Mouse (Mus musculus) hindbrain, embryonic 12.5 days (tissue): ENCODE results near the gene Hoxa7. TPM values are rescaled to one million over a fixed set of nuclear protein-coding genes. Genes with fewer than 3 reads are reported as not detected.
A peak's percentile ranks its signal among the peaks of the same experiment; 100 is the strongest.

Experiments
- ATAC-seq: fragments of 200-750 bp; cut with Nextera tagmentation; 2 replicates; pipeline ENCODE4 v1.8.0; 2017; ENCODE audit warnings: moderate TSS enrichment; ENCODE audit not compliant: low FRiP score
- H3K27ac ChIP-seq: fragments of 300-500 bp; sonication (generic); 2 replicates; pipeline ENCODE4 v1.5.1; 2016; ENCODE audit warnings: mild to moderate bottlenecking
- H3K27me3 ChIP-seq: fragments of 300-500 bp; sonication (generic); 2 replicates; pipeline ENCODE4 v1.6.1; 2016; ENCODE audit warnings: mild to moderate bottlenecking
- H3K36me3 ChIP-seq: fragments of 300-500 bp; sonication (generic); 2 replicates; pipeline ENCODE4 v1.6.1; 2016; ENCODE audit warnings: mild to moderate bottlenecking
- H3K4me1 ChIP-seq: fragments of 300-500 bp; sonication (generic); 2 replicates; pipeline ENCODE4 v1.6.1; 2016
- H3K4me2 ChIP-seq: fragments of 300-500 bp; sonication (generic); replicated peaks from 2 replicates; pipeline ENCODE4 v1.6.1; 2016; ENCODE audit warnings: mild to moderate bottlenecking
- H3K4me3 ChIP-seq: fragments of 300-500 bp; sonication (generic); 2 replicates; pipeline ENCODE4 v1.5.1; 2016; ENCODE audit warnings: mild to moderate bottlenecking
- H3K9ac ChIP-seq: fragments of 300-500 bp; sonication (generic); 2 replicates; pipeline ENCODE4 v1.6.1; 2016; ENCODE audit warnings: mild to moderate bottlenecking, moderate library complexity
- H3K9me3 ChIP-seq: fragments of 300-500 bp; sonication (generic); replicated peaks from 2 replicates; pipeline ENCODE4 v1.6.1; 2016; ENCODE audit warnings: mild to moderate bottlenecking
- WGBS: fragments of 180-500 bp; shearing (Covaris S2); methylation state at CpG from one replicate; pipeline ENCODE4 v1.1.7; 2016; 5-methylcytosine and 5-hydroxymethylcytosine counted together
- polyA plus RNA-seq: library from polyadenylated mRNA; unstranded; fragments of >200 nt; fragmentation: Nextera tagmentation; extraction: Ambion mirVana; gene quantifications from 2 replicates; pipeline ENCODE4 v1.2.1, GENCODE M21; 2016

The Hoxa7 gene
- polyA plus RNA-seq, 1 experiment from 2014 or later: 0.79 TPM

GRCm38 (mm10) chr6:52189172-52189591 is 32.5 kb downstream of the Hoxa7 start:
- no peaks in the 10 kb centered on the region for H3K36me3 ChIP-seq
- no peak for ATAC-seq
- no peaks in the 10 kb centered on the region for H3K9me3 ChIP-seq
- 9% methylated on average over 5 of the region's 5 CpGs for WGBS
- H3K4me3 ChIP-seq: peak overlapping the region; percentile 52
- peak overlapping the region; percentile 66 for H3K4me2 ChIP-seq
- peaks cover 98% of the 10 kb centered on the region for H3K27me3 ChIP-seq
- peaks cover 19% of the 10 kb centered on the region for H3K4me1 ChIP-seq
- peak overlapping the region; percentile 53 for H3K9ac ChIP-seq
- H3K27ac ChIP-seq: peak overlapping the region; percentile 97

GRCm38 (mm10) chr6:52186500-52186899 is 35.2 kb downstream of the Hoxa7 start:
- H3K27ac ChIP-seq: peak overlapping the region; percentile 87; the same call in 1 of the 2 replicates
- H3K4me3 ChIP-seq: no peak overlapping the region
- H3K9me3 ChIP-seq: no peaks in the 10 kb centered on the region
- H3K36me3 ChIP-seq: no peaks in the 10 kb centered on the region
- 15% methylated on average over 1 of the region's 1 CpGs for WGBS
- peaks cover 99% of the 10 kb centered on the region for H3K27me3 ChIP-seq
- H3K4me1 ChIP-seq: peaks cover 21% of the 10 kb centered on the region; the same call in 1 of the 2 replicates
- H3K9ac ChIP-seq: no peak overlapping the region
- peak overlapping the region; percentile 66; the same call in 1 of the 2 replicates for H3K4me2 ChIP-seq
- no peak for ATAC-seq

DNA sequence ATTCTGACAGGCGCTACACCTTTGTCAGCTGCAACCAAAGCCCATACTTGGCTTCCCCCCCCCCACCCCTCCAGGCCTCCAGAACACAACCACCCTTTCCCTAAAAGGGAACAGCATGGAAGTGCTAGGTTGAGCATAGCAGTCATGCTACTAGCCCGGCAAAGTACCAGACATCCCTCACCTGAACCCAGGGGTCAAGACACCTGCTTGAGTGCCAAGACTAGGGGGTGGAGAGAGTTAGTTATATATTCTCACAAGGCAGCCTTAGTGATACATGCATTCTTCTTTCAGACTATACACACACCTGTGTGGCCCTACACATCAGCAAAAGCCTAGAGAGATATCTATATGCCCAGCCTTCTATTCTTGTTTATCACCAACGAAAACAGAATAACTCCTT is 35.8 kb downstream of the Hoxa7 start:
- 22% methylated on average over 3 of the region's 3 CpGs for WGBS
- Histone ChIP-seq H3K4me2 (peak overlapping the region; percentile 88), H3K4me3 (no peak overlapping the region), H3K9me3 (no peaks in the 10 kb centered on the region), H3K9ac (0 out of 2 replicates have a peak overlapping the region, but pooled peaks have one; percentile 14), H3K27ac (peak overlapping the region; percentile 87), H3K36me3 (no peaks in the 10 kb centered on the region), H3K27me3 (peaks cover 99% of the 10 kb centered on the region), H3K4me1 (peaks cover 17% of the 10 kb centered on the region; the same call in 1 of the 2 replicates)
- no peak for ATAC-seq

- 1% methylated on average over 19 of the region's 19 CpGs for WGBS
- Histone ChIP-seq H3K27ac (peak overlapping the region; percentile 87), H3K36me3 (no peaks in the 10 kb centered on the region), H3K4me1 (peaks cover 17% of the 10 kb centered on the region; the same call in 1 of the 2 replicates), H3K9ac (no peak overlapping the region), H3K4me3 (0 out of 2 replicates have a peak overlapping the region, but pooled peaks have one; percentile 4), H3K27me3 (peaks cover 99% of the 10 kb centered on the region), H3K4me2 (peak overlapping the region; percentile 88), H3K9me3 (no peaks in the 10 kb centered on the region)
- no peak for ATAC-seq
Observed at GRCm38 (mm10) chr6:52185222-52185621, 36.4 kb downstream of the Hoxa7 start.

DNA sequence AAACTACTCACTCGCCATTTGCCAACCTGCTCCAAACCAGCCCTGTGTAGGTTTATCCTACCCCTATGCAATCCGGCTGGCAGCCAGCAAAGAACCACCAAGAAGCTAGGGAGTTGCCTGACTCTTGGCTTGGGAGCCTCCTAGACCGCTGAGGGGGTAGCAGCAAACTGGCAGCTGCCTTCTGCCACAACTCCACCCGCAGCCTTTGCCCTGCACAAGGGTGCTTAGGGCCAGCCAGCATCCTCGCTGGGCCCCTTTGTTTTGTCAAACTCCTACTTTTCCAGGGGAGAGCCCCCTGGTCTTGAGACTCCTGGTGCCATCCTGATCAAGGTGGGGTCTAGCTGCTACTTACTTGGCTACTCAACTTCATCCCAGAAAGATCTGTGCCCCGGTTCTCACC is 37.0 kb downstream of the Hoxa7 start:
- peak overlapping the region; percentile 87 for H3K27ac ChIP-seq
- no peaks in the 10 kb centered on the region for H3K36me3 ChIP-seq
- peak overlapping the region; percentile 12; the same call in 1 of the 2 replicates for H3K4me3 ChIP-seq
- peaks cover 17% of the 10 kb centered on the region; the same call in 1 of the 2 replicates for H3K4me1 ChIP-seq
- peak overlapping the region; percentile 47 for H3K9ac ChIP-seq
- WGBS: 3% methylated on average over 6 of the region's 6 CpGs
- H3K9me3 ChIP-seq: no peaks in the 10 kb centered on the region
- peak overlapping the region; percentile 88 for H3K4me2 ChIP-seq
- no peak for ATAC-seq
- peaks cover 99% of the 10 kb centered on the region for H3K27me3 ChIP-seq

- Histone ChIP-seq H3K4me3 (peak overlapping the region; percentile 16), H3K27me3 (peaks cover 99% of the 10 kb centered on the region), H3K4me2 (peak overlapping the region; percentile 88), H3K36me3 (no peaks in the 10 kb centered on the region), H3K27ac (peak overlapping the region; percentile 87), H3K9me3 (no peaks in the 10 kb centered on the region), H3K9ac (peak overlapping the region; percentile 51), H3K4me1 (peaks cover 17% of the 10 kb centered on the region; the same call in 1 of the 2 replicates)
- no peak for ATAC-seq
- WGBS: 6% methylated on average over 10 of the region's 10 CpGs
Observed at GRCm38 (mm10) chr6:52183311-52184080, 38.2 kb downstream of the Hoxa7 start.

GRCm38 (mm10) chr6:52182793-52183192 is 38.9 kb downstream of the Hoxa7 start:
- Histone ChIP-seq H3K4me2 (peak overlapping the region; percentile 88), H3K4me1 (peaks cover 17% of the 10 kb centered on the region; the same call in 1 of the 2 replicates), H3K9ac (peak overlapping the region; percentile 51), H3K27ac (peak overlapping the region; percentile 87), H3K36me3 (no peaks in the 10 kb centered on the region), H3K27me3 (peaks cover 99% of the 10 kb centered on the region), H3K9me3 (no peaks in the 10 kb centered on the region), H3K4me3 (0 out of 2 replicates have a peak overlapping the region, but pooled peaks have one; percentile 16)
- 18% methylated on average over 1 of the region's 1 CpGs for WGBS
- ATAC-seq: no peak

GRCm38 (mm10) chr6:52182030-52182429 is 39.6 kb downstream of the Hoxa7 start:
- H3K36me3 ChIP-seq: no peaks in the 10 kb centered on the region
- H3K9ac ChIP-seq: no peak overlapping the region
- H3K4me3 ChIP-seq: no peak overlapping the region; the same call in 1 of the 2 replicates
- H3K27ac ChIP-seq: peak overlapping the region; percentile 98; the same call in 1 of the 2 replicates
- ATAC-seq: no peak
- H3K9me3 ChIP-seq: no peaks in the 10 kb centered on the region
- H3K4me2 ChIP-seq: peak overlapping the region; percentile 88
- H3K4me1 ChIP-seq: peaks cover 17% of the 10 kb centered on the region; the same call in 1 of the 2 replicates
- 24% methylated on average over 2 of the region's 2 CpGs for WGBS
- H3K27me3 ChIP-seq: peaks cover 99% of the 10 kb centered on the region

DNA sequence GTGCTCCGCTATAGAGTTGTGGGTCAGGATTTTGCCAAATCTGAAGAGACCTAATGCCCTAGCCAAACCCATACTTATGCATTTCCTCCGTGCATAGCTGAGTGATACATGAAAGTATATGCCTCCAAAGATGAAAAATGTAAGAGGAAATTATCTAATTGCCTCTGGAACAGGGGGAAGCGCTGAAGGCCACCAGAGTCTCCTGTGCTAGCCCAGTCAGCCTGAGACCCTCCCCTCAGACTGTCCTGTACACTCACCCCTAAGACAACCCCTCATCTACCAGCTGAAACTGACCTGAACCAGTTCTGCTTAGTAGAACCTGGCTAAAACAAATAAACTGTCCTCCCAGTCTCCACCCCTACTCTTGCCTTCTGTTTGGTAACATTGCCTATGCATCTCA is 40.9 kb downstream of the Hoxa7 start:
- 13% methylated on average over 3 of the region's 3 CpGs for WGBS
- peak overlapping the region; percentile 89 for H3K9ac ChIP-seq
- H3K4me3 ChIP-seq: peak overlapping the region; percentile 55
- H3K27me3 ChIP-seq: peaks cover 98% of the 10 kb centered on the region
- H3K27ac ChIP-seq: peak overlapping the region; percentile 98
- H3K4me1 ChIP-seq: peaks cover 14% of the 10 kb centered on the region; the same call in 1 of the 2 replicates
- ATAC-seq: no peak
- no peaks in the 10 kb centered on the region for H3K9me3 ChIP-seq
- H3K36me3 ChIP-seq: no peaks in the 10 kb centered on the region
- peak overlapping the region; percentile 88 for H3K4me2 ChIP-seq

- peak overlapping the region; percentile 55 for H3K4me3 ChIP-seq
- 3% methylated on average over 11 of the region's 11 CpGs for WGBS
- H3K27me3 ChIP-seq: peaks cover 98% of the 10 kb centered on the region
Observed at GRCm38 (mm10) chr6:52180213-52180710, 41.4 kb downstream of the Hoxa7 start.

GRCm38 (mm10) chr6:52179690-52180089 is 42.0 kb downstream of the Hoxa7 start:
- H3K4me2 ChIP-seq: peak overlapping the region; percentile 88
- no peak for ATAC-seq
- peaks cover 99% of the 10 kb centered on the region for H3K27me3 ChIP-seq
- peak overlapping the region; percentile 98 for H3K27ac ChIP-seq
- peak overlapping the region; percentile 55 for H3K4me3 ChIP-seq
- no peaks in the 10 kb centered on the region for H3K9me3 ChIP-seq
- H3K9ac ChIP-seq: peak overlapping the region; percentile 89
- WGBS: under 1% methylated on average over 10 of the region's 10 CpGs
- H3K36me3 ChIP-seq: no peaks in the 10 kb centered on the region
- H3K4me1 ChIP-seq: peaks cover 12% of the 10 kb centered on the region; the same call in 1 of the 2 replicates

More at GRCm38 (mm10) chr6:52180213-52180710, 41.4 kb downstream of the Hoxa7 start:
- Histone ChIP-seq H3K9ac (peak overlapping the region; percentile 89), H3K27ac (peak overlapping the region; percentile 98), H3K4me2 (peak overlapping the region; percentile 88), H3K9me3 (no peaks in the 10 kb centered on the region), H3K36me3 (no peaks in the 10 kb centered on the region), H3K4me1 (peaks cover 13% of the 10 kb centered on the region; the same call in 1 of the 2 replicates)
- no peak for ATAC-seq
